Mouse (Mus musculus): ENCODE results near the gene Ramp2. TPM values are rescaled to one million over a fixed set of nuclear protein-coding genes. Genes with fewer than 3 reads are reported as not detected.

Gene Ramp2
- polyA plus RNA-seq, 1 experiment from 2014 or later, result 53.4 TPM

GRCm38 (mm10) chr11:101226065-101226701 is 19.6 kb upstream of the Ramp2 start, which contains the start of gene Ezh1:
Gene Ezh1, minus strand, starts transcription at chr11:101226463.
- Histone ChIP-seq H3K9ac (replicated peaks) (peak within 1 kb of the TSS; percentile 63), H3K36me3 (no peaks in the 10 kb centered on the region), H3K9me3 (no peaks in the 10 kb centered on the region), H3K4me3 (peak within 1 kb of the TSS; percentile 71), H3K4me1 (peaks cover 31% of the 10 kb centered on the region), H3K4me2 (replicated peaks) (peak within 1 kb of the TSS; percentile 95), H3K27me3 (no peaks in the 10 kb centered on the region), H3K27ac (replicated peaks) (no peak within 1 kb of the TSS)
- WGBS, result under 1% methylated on average over 56 of the region's 56 CpGs
- ATAC-seq (replicated peaks), result peak; percentile 95

GRCm38 (mm10) chr11:101229361-101229900 is 16.4 kb upstream of the Ramp2 start:
- 25% methylated on average over 8 of the region's 8 CpGs for WGBS
- ATAC-seq (replicated peaks), result no peak
- Histone ChIP-seq H3K27ac (replicated peaks) (no peak overlapping the region), H3K9me3 (no peaks in the 10 kb centered on the region), H3K9ac (replicated peaks) (no peak overlapping the region), H3K4me3 (no peak overlapping the region), H3K4me2 (replicated peaks) (no peak overlapping the region), H3K36me3 (no peaks in the 10 kb centered on the region), H3K4me1 (peaks cover 32% of the 10 kb centered on the region), H3K27me3 (no peaks in the 10 kb centered on the region)

GRCm38 (mm10) chr11:101230061-101230511 is 15.7 kb upstream of the Ramp2 start:
- H3K4me3 ChIP-seq, result no peak overlapping the region
- ATAC-seq (replicated peaks), result no peak
- no peaks in the 10 kb centered on the region for H3K36me3 ChIP-seq
- no peaks in the 10 kb centered on the region for H3K27me3 ChIP-seq
- H3K4me2 ChIP-seq (replicated peaks), result no peak overlapping the region
- 25% methylated on average over 2 of the region's 2 CpGs for WGBS
- H3K27ac ChIP-seq (replicated peaks), result peak overlapping the region; percentile 34
- H3K4me1 ChIP-seq, result peaks cover 31% of the 10 kb centered on the region
- H3K9me3 ChIP-seq, result no peaks in the 10 kb centered on the region
- no peak overlapping the region for H3K9ac ChIP-seq (replicated peaks)

- no peak for ATAC-seq (replicated peaks)
- peak overlapping the region; percentile 34 for H3K27ac ChIP-seq (replicated peaks)
- H3K36me3 ChIP-seq, result no peaks in the 10 kb centered on the region
Measured at GRCm38 (mm10) chr11:101230526-101230925, 15.3 kb upstream of the Ramp2 start.

GRCm38 (mm10) chr11:101230991-101231871 is 14.6 kb upstream of the Ramp2 start:
- H3K9ac ChIP-seq (replicated peaks), result no peak overlapping the region
- no peaks in the 10 kb centered on the region for H3K9me3 ChIP-seq
- no peak overlapping the region for H3K4me3 ChIP-seq
- H3K36me3 ChIP-seq, result no peaks in the 10 kb centered on the region
- WGBS, result 17% methylated on average over 18 of the region's 18 CpGs
- no peak for ATAC-seq (replicated peaks)
- H3K4me1 ChIP-seq, result peaks cover 24% of the 10 kb centered on the region
- H3K4me2 ChIP-seq (replicated peaks), result no peak overlapping the region
- H3K27me3 ChIP-seq, result no peaks in the 10 kb centered on the region
- H3K27ac ChIP-seq (replicated peaks), result peak overlapping the region; percentile 34

More at GRCm38 (mm10) chr11:101230526-101230925, 15.3 kb upstream of the Ramp2 start:
- no peaks in the 10 kb centered on the region for H3K27me3 ChIP-seq
- H3K4me3 ChIP-seq, result no peak overlapping the region
- H3K9ac ChIP-seq (replicated peaks), result no peak overlapping the region
- WGBS, result 18% methylated on average over 5 of the region's 5 CpGs
- peaks cover 27% of the 10 kb centered on the region for H3K4me1 ChIP-seq
- no peaks in the 10 kb centered on the region for H3K9me3 ChIP-seq
- H3K4me2 ChIP-seq (replicated peaks), result no peak overlapping the region

- no peaks in the 10 kb centered on the region for H3K27me3 ChIP-seq
- H3K4me3 ChIP-seq, result no peak overlapping the region
- no peak overlapping the region for H3K9ac ChIP-seq (replicated peaks)
- H3K4me2 ChIP-seq (replicated peaks), result no peak overlapping the region
- no peaks in the 10 kb centered on the region for H3K36me3 ChIP-seq
- no peaks in the 10 kb centered on the region for H3K9me3 ChIP-seq
- H3K27ac ChIP-seq (replicated peaks), result 0 out of 2 replicates have a peak overlapping the region, but pooled peaks have one; percentile 34
- peaks cover 21% of the 10 kb centered on the region for H3K4me1 ChIP-seq
- WGBS, result 66% methylated on average over 6 of the region's 6 CpGs
- no peak for ATAC-seq (replicated peaks)
Measured at GRCm38 (mm10) chr11:101232010-101232839, 13.6 kb upstream of the Ramp2 start.

GRCm38 (mm10) chr11:101233240-101233639 is 12.6 kb upstream of the Ramp2 start:
- H3K9ac ChIP-seq (replicated peaks), result no peak overlapping the region
- no peak for ATAC-seq (replicated peaks)
- 93% methylated on average over 1 of the region's 1 CpGs for WGBS
- no peaks in the 10 kb centered on the region for H3K36me3 ChIP-seq
- H3K4me2 ChIP-seq (replicated peaks), result no peak overlapping the region
- H3K9me3 ChIP-seq, result no peaks in the 10 kb centered on the region
- H3K27me3 ChIP-seq, result no peaks in the 10 kb centered on the region
- no peak overlapping the region for H3K27ac ChIP-seq (replicated peaks)
- peaks cover 21% of the 10 kb centered on the region for H3K4me1 ChIP-seq
- H3K4me3 ChIP-seq, result no peak overlapping the region

GRCm38 (mm10) chr11:101234124-101234523 is 11.7 kb upstream of the Ramp2 start:
- no peak for ATAC-seq (replicated peaks)
- Histone ChIP-seq H3K4me3 (no peak overlapping the region), H3K4me1 (peaks cover 19% of the 10 kb centered on the region), H3K4me2 (replicated peaks) (no peak overlapping the region), H3K36me3 (no peaks in the 10 kb centered on the region), H3K9me3 (no peaks in the 10 kb centered on the region), H3K9ac (replicated peaks) (no peak overlapping the region), H3K27ac (replicated peaks) (no peak overlapping the region), H3K27me3 (no peaks in the 10 kb centered on the region)

- no peaks in the 10 kb centered on the region for H3K9me3 ChIP-seq
- no peak overlapping the region for H3K9ac ChIP-seq (replicated peaks)
- no peaks in the 10 kb centered on the region for H3K27me3 ChIP-seq
- H3K36me3 ChIP-seq, result no peaks in the 10 kb centered on the region
- no peak for ATAC-seq (replicated peaks)
- no peak overlapping the region for H3K4me3 ChIP-seq
- peaks cover 8% of the 10 kb centered on the region for H3K4me1 ChIP-seq
- no peak overlapping the region for H3K27ac ChIP-seq (replicated peaks)
- no peak overlapping the region for H3K4me2 ChIP-seq (replicated peaks)
Measured at GRCm38 (mm10) chr11:101235429-101235828, 10.4 kb upstream of the Ramp2 start.

GRCm38 (mm10) chr11:101236782-101237181 is 9.0 kb upstream of the Ramp2 start:
- ATAC-seq (replicated peaks), result no peak
- Histone ChIP-seq H3K4me1 (no peaks in the 10 kb centered on the region), H3K36me3 (no peaks in the 10 kb centered on the region), H3K9ac (replicated peaks) (no peak overlapping the region), H3K4me2 (replicated peaks) (no peak overlapping the region), H3K9me3 (no peaks in the 10 kb centered on the region), H3K27ac (replicated peaks) (no peak overlapping the region), H3K4me3 (no peak overlapping the region), H3K27me3 (no peaks in the 10 kb centered on the region)
- 95% methylated on average over 5 of the region's 5 CpGs for WGBS

GRCm38 (mm10) chr11:101238071-101238647 is 7.7 kb upstream of the Ramp2 start:
- Histone ChIP-seq H3K4me2 (replicated peaks) (no peak overlapping the region), H3K4me1 (no peaks in the 10 kb centered on the region), H3K9ac (replicated peaks) (no peak overlapping the region), H3K27me3 (no peaks in the 10 kb centered on the region), H3K9me3 (no peaks in the 10 kb centered on the region), H3K36me3 (no peaks in the 10 kb centered on the region), H3K27ac (replicated peaks) (no peak overlapping the region), H3K4me3 (no peak overlapping the region)
- no peak for ATAC-seq (replicated peaks)
- WGBS, result 45% methylated on average over 5 of the region's 5 CpGs

Data from forebrain, embryonic 15.5 days (tissue).